Mouse (Mus musculus) ES-Bruce4 (cell line): ENCODE results near the gene Cyp3a16.
"Not testable (repeated sequence)": the region's sequence is repeated elsewhere in the genome, so short reads cannot be mapped to it uniquely, and the experiment has no call there.

Source experiments
- CTCF ChIP-seq: IDR thresholded peaks from one replicate; pipeline ENCODE4 v1.8.1; 2011; ENCODE audit warnings: low read depth, low read length
- POLR2A ChIP-seq: IDR thresholded peaks from one replicate; pipeline ENCODE4 v1.8.1; 2011; ENCODE audit warnings: low read length; ENCODE audit not compliant: insufficient read depth

- TF ChIP-seq POLR2A, CTCF: not testable (repeated sequence)
These were observed 54.1 kb downstream of the Cyp3a16 start for GRCm38 (mm10) chr5:145415416-145415815.
